Mouse (Mus musculus) retina, postnatal 1 day (tissue): ENCODE data around the gene Ccdc92b.

Experiments used
- DNase-seq: peaks from one replicate; pipeline ENCODE4 v3.0.0-alpha.2; 2012

Ccdc92b gene

GRCm38 (mm10) chr11:74613428-74613827 is 6.0 kb upstream of the Ccdc92b start:
- no peak for DNase-seq

GRCm38 (mm10) chr11:74615571-74615970 is 3.8 kb upstream of the Ccdc92b start:
- DNase-seq = no peak

GRCm38 (mm10) chr11:74619956-74620300 is 523 bp downstream of the Ccdc92b start:
- DNase-seq = no peak

DNA sequence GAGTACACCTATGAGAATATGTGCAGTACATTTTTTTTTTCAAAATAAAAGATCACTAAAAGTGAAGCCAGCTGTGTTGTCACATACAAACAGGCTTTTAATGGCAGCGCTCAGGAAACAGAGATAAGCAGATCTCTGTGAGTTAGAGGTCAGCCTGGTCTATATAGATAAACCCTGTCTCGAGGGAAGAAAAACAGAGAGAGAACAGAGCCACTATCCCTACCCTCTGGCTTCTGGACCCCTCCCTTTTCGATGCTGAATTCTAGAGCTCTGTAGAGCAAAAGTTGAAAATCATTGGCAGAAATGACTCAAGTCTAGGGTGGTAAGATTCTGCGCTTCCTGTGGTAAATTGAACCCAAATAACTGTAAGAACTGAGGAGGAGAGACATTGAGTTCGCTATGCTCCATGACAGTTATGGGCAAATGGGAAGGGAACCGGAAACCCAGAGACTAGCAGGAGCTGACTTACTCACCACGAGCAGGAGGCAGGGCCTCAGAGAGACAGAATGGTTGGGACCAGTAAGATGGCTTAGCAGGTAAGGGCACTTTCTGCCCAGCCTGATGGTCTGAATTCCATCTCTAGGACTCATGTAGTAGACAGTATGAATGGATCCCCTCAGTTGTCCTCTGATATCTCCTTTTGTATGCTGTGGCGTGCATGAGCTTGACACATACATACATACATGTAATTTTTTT is 2.7 kb downstream of the Ccdc92b start:
- DNase-seq = no peak

DNA sequence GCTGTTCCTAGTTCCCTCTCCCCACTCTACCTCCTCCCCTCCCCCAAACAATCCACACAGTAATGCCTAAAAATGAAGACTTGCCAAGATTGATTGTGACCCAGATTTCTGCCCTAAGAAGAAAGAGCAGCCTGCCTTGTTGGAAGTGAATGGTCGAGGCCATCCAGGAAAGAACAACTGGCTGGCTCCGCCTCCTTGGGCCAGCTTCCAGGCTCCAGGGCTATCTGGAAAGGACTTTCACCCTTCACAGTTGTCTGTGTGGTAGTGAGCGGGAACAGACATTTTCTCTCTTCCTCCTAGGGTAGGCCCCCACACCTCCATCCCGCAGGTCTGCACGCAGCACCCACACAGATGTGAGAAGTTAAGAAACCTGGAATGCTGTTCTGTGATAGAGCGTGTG is 4.3 kb downstream of the Ccdc92b start:
- DNase-seq = peak; percentile 29

- DNase-seq = no peak
These were observed 5.9 kb downstream of the Ccdc92b start for GRCm38 (mm10) chr11:74625333-74625732.

DNA sequence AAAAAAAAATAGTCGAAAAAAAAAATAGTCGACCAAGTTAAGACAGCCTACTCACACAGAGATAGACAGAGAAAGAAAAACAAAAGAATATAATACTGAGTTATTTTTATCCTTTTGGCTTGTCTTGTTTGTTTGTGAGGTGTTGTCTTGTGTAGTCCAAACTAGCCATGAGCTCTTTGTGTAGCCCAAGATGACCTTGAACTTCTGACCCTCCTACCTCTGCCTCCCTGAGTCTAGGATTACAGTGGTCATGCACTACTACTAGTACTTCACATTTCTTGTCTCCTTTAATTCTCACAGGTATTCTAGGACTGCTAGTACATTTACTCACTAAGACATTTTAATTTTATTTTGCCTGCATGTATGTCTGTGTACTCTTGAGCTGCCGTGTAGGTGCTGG is 8.1 kb downstream of the Ccdc92b start:
- no peak for DNase-seq

GRCm38 (mm10) chr11:74631880-74632789 is 12.7 kb downstream of the Ccdc92b start:
- no peak for DNase-seq

DNA sequence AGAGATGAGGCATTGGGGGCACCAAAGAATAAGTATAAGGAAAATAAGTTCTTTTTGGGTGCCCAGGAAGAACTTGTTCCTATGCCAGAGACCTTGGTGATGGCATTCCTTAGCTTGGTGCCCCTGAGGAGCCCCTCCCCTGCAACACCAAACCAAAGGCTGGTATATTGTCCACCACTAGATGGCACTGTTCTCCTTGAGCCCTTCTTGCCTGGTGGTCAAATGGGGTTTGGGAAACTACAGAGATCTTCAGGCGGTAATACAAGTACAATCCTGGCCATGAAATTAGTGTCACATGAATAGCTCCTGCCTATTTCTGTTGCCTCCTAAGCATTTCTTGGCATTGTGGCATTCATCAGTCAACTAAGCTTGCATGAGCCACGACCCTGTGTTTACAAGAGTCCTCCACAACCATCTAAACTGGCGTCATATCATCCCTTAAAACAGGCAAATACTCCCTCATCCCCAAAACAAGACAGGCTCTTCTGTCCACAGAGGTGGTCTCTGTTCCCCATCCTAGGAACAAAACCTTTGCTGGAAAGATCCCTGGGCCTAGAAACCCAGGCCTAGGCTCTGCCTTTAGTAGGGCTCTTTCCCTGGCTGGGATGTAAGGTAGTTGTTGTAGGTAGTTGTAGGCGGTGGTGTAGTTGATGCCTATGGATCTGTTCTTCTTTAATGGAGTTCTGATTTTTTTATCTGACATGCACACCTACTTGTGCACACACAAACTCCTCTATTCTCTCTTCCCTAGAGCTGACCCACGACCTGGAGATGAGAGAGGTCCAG is 15.3 kb downstream of the Ccdc92b start:
- peak; percentile 92 for DNase-seq

DNA sequence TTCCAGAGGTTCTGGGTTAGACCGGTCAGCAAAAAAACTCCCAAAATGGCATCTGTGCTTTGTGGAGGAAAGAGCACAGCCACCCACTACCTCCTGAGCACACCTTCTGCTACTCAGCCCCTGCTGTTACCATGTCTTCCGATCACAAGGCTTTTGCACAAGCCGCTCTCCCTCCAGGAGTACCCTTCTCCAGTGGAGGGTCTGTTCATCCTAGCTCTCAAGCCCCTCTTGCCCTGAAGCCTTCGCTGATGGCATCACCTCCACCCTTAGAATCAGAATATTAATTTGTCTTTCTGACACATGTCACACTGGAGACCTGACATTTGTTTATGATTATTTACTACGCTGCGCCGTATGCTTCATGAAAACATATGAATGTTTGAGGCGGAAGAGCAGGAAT is 18.1 kb downstream of the Ccdc92b start:
- no peak for DNase-seq

DNA sequence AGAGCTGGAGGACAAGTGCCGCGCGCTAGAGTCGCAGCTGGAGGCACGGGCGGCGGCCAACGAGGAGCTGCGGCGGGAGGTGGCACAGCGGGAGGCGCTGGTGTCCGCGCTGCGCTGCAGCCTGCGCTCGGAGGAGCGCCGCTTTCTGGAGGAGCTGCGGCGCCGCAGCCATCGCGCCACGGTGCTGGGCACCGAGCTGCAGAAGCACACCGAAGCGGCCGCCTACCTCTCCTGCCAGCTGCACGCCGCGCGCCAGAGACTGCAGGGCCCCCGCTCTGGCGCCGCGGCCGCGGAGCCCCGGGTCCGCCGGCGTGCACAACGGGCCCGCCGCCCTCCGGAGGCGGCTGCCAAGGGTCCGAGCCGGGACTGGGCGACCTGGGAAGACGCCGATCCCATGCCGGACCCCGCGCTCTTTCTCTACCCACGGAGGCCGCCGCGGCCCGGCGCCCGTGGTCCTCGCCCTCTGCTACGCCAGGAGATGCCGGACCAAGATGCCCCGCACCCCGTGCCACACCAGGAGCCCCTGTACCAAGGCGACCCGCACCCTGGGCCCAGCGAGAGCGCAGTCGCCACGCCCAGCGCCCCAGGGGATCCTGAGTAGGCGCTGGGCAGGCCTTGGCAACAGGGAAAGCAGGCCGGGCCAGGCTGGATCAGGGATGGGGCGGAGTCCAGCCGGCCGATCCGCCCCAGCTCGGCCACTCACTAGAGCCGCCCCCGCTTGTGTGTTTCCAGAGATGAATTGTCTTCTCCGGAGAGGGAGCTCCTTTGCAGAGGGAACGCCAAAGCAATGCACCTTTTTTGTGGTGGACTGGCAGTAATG is 18.8 kb downstream of the Ccdc92b start:
- DNase-seq = peak; percentile 86

DNA sequence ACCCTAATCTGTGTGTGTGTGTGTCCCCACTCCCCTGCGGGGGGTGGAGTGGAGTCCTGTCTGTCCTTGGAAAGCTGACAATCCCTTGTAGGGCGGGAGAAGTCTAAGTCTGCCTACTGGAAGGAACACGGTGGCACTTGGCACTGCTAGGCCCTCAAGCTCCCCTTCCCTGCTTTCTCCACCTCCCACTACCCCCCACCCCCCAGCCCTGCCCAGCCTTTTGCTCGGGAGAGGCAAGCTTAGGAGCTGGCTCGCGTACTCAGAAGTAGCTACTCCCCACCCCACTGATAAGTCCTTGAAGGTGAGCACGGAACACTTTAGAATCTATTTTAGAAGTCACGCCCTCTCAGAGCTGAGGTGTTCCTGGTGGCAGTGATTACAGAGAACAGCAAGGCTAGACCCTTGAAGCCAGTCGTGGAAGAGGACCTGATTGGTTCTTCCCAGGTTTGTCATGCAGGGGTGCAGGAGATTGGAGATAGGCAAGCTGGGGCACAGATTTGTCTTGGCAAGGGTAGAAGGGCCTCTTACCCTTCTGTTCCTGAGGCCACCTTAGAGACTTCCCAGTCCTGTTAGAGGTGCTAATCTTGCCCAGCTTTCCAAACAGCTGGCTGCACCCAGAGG is 19.5 kb downstream of the Ccdc92b start:
- no peak for DNase-seq

GRCm38 (mm10) chr11:74639628-74640027 is 20.2 kb downstream of the Ccdc92b start:
- DNase-seq = no peak

DNA sequence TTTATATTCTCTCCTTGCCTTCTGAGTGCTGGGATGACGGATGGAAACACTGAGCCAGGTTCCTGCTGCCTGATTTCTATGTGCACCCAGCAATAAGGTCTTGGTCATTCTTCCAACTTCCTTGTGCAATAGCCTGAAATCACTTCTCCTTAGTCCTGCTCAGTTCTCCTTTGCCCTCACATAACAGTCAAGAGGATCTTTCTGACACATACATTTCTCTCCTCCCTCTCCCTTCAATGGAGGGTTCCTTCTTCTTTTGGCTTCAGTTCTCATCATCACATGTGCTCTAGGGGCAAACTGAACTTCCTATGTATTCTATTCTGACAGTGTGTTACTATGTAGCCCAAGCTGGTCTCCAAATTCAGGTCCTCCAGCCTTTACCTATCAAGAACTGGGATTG is 28.6 kb downstream of the Ccdc92b start:
- DNase-seq = no peak

- DNase-seq = no peak
These were observed 29.3 kb downstream of the Ccdc92b start for GRCm38 (mm10) chr11:74648676-74649075.

- DNase-seq = peak; percentile 97
These were observed 29.8 kb downstream of the Ccdc92b start, which contains the start of gene Cluh for GRCm38 (mm10) chr11:74649095-74649646. TSS of gene Cluh (plus strand) at chr11:74649495.

- DNase-seq = peak; percentile 20
These were observed 30.5 kb downstream of the Ccdc92b start for GRCm38 (mm10) chr11:74649647-74650551.

GRCm38 (mm10) chr11:74650576-74651100 is 31.2 kb downstream of the Ccdc92b start:
- DNase-seq = no peak

DNA sequence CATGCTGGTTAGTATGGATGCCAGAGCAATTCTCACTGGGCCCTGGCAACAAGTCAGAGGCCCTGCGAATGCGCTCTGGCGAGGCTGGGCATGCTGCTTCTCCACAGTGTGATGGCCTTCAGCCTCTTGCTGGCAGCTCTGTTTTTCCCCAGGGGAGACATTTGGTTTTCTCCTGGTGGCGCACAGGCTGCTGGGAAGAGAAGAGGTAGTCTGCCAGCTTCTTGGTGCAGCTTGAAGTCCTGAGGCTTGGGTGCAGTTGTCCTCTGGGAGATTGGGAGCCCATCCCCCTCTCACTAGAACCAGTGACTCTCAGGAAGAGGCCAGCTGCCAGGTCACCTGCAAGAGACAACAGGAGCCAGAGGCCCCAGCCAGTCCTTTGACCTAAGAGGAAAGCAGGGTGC is 33.4 kb downstream of the Ccdc92b start:
- DNase-seq = no peak

- no peak for DNase-seq
These were observed 34.0 kb downstream of the Ccdc92b start for GRCm38 (mm10) chr11:74653385-74653784.
